Mouse (Mus musculus): ENCODE results near the gene Inafm1.
"Not testable (repeated sequence)": the region's sequence is repeated elsewhere in the genome, so short reads cannot be mapped to it uniquely, and the experiment has no call there.

Gene Inafm1

DNA sequence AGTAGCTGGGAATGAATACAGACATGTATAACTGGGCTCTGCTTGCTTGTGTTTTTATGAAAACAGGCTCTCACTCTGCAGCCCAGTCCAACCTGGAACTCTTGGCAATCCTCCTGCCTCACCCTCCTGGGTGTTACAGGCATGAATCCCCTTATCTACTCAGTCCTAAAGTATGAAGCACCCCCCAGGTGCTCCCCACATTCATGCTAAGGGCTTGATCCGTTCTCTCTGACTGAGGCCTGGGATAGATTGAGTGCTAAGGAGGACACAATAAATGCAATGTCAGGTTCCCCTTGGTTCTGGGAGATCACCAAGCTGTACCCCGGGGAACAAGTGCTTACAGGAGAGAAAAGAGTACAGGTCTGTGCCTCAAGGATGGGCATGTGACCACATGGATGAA lies 24.2 kb upstream of the Inafm1 start:
- DNase-seq (ENCODE audit: low read depth, low spot score), result no peak

DNA sequence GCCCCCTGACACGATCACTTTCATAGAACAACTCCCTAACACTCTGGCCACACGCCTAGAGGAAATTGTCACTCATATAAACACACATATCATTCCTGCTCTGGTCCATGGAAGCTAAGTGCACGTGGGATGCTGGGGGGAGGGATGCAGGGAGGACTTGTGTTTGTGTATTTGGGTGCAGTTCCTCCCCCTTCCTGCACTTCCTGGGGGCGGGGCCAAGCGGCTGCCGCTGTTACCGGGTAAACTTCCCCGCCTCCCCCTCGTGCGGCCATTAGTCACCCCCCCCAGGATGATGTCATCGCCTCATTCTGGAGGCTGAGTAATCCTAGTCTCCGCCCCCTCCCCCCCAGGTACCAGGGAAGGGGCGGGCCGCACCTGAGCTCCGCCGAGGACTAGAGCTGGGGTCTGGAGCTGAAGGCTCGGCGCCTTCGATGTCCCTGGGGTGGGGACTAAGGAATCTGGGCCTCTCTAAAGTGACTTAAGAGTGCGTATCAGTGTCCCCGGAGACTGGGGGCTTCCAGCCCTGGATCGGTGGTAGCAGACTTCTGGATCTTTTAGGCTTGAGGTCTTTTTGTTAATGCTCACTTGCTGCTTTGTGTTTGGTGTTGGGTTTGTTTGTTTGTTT lies 23.5 kb upstream of the Inafm1 start:
- no peak for DNase-seq (ENCODE audit: low read depth, low spot score)

DNA sequence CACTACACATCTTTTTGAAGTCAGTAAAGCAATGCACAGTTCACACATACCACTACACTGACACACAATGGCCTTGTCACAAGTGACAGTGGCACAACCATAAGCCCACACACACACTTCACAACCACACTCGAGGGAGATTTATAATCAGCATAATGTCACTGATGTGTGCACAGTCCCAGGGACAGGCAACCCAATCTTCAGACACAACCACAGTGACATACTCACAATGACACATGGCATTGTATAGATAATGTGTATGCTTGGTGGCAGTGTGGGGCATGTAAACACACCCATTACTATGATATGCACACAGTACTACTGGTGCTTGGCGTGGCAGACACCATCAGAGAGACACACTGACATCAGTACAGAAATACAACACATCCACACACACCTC lies 22.7 kb upstream of the Inafm1 start:
- no peak for DNase-seq (ENCODE audit: low read depth, low spot score)

DNA sequence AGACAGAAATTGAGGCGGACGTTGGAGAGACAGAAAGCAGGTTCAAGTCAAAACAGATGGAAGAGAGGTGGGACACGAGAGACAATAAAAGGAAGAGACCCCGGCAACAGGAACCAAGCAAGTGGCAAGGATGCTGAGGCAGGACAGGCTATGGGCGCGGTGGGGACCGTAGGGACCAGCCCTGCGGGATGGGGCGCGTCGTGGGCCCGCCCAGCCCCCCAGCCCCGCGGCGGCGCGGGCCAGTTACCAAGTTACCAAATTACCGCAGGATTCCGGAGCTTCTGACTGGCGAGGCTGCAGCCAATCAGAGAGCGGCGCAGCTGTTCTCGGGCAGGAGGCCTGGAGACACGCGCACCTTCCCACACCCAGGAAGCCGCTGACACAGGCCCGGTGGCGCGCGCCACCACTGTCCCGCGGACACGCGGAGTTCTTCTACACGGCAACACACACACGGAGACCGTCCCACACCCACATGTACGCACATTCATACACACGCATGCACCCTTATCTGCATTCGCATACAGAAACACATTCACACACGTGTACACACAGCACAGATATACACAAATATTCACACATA lies 22.0 kb upstream of the Inafm1 start:
- DNase-seq (ENCODE audit: low read depth, low spot score), result no peak

DNA sequence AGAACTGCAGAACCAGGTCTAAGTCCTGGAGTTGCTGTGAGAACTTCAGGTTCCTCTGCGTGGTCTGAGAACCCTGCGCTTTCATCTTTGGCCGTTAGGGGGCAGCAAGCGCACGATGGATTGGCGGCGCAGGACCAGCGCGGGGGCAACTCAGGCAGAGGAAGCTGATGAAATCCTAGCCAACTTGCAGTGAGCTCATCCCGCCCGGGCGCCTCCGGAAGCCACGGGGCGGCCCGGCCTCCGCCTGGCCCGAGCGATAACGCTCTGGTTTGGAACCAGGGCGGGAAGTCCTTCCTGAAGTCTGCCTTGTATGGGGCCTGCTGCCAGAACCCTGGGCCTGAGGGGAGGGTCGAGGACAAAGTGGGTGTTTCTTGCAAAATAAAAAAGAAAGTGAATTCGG lies 21.4 kb upstream of the Inafm1 start:
- no peak for DNase-seq (ENCODE audit: low read depth, low spot score)

DNA sequence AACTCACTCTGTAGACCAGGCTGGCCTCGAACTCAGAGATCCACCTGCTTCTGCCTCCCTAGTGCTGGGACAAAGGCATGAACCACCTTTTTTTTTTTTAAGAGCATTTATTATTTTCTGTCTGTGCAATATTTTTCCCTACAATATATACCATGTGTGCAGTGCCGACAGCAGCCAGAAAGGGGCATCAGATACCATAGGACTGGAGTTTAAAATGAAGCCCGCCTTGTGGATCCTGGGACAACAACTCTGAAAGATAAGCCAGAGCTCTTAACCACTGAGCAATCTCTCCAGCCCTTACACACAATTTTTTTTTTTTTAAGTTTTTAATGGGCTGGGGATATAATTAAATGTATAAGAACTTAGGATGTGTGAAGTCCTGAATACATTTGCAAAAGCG lies 20.9 kb upstream of the Inafm1 start:
- no peak for DNase-seq (ENCODE audit: low read depth, low spot score)

DNA sequence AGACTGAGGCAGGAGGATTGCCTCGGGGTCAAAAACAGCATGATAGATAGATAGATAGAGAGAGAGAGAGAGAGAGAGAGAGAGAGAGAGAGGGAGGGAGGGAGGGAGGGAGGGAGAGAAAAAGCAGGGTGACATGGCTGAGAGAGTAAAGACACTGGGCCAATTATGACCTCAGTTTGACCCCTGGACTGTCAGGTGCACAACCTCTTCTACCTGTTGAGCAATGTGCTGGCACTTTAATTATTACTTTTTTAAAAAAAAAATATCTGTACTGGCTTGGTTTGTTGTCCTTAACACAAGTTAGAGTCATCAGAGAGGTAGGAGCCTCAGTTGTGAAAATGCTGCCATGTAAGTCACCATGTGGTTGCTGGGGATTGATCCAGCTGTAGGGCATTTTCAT lies 14.4 kb upstream of the Inafm1 start:
- DNase-seq (ENCODE audit: low read depth, low spot score), result no peak

DNA sequence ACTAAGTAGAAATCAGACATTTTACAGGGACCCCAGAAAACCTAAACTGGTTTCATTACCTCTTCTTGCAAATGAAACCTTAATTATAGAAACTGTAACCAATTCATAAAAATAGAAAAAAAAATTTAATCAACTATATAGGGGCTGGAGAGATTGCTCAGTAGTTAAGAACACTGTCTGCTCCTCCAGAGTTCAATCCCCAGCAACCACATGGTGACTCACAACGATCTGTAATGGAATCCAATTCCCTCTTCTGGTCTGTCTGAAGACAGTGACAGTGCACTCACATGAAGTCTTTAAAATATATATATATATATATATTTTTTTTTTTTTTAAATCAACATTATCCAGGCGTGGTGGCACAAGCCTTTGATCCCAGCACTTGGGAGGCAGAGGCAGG lies 13.6 kb upstream of the Inafm1 start:
- no peak for DNase-seq (ENCODE audit: low read depth, low spot score)

DNA sequence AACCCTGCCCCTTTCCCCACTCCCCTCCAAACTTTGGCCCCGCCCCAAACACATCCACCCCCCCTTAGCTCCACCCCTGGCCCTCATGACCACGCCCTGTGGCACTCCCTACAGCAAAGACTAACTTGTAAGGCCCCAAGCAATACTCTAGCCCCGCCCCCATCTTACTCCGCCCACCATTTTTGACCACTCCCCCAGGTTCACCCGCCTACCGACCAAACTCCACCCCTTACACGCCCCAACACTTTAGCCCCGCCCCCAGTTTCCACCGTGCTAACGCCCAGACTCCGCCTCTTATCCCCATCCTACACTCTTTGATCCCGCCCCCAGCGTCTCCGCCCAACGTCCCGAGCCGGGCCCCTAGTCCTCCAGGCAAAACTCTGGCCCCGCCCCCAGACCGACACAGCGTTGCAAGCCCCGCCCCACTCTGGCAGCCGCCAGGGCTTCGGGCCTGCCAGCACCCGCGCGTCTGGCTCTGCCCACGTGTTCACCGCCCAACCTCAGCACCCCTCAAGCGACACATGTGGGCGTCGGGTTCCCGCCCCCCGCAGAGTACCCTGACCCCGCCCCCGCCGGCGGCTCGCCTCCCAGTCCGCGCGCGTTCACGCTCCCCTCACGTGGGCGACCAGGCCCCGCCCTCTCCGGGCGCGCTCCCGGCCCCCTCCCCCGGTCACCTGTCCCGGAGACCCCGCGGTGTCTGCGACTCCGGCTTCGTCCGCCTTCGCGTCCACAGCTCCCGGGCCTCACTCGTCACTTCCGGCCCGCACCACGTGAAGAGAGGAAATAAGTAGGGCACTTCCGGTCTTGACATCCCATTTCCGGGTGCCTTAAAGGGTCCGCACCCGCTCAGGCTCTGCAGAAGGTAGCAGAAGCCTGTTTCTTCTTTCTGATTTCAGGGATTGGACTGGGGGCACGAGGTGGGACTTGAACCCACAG lies 12.9 kb upstream of the Inafm1 start, which contains the start of gene Ccdc9:
Gene Ccdc9 (minus strand): TSS at position 770 of the 936 bp plus-strand sequence.
- DNase-seq (ENCODE audit: low read depth, low spot score), result peak; percentile 93

DNA sequence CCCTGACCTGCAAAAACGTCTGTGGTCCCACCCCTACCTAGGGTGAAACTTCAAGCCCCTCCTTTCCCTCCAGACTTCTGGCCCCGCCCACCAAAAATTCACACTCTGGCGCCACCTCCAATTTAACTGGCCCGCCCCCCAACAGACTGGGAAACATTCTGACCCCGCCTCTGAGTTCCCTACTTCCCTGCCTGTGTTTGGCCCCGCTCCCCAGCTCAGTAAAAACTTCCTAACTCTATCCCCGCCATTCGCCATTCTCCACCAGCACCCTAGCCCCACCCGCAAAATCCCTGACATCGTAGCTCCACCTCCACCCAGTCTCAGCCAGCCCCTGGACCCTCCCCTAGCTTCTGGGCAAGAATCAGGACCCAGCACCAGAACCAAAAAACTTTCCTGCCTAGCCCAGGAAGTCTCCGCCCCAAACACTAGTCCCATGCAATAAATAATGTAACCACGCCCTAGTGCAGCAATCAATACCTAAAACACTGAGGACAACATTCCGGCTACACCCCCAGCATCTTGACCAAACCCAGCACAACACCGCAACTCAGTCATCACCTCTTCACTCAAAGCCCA lies 12.1 kb upstream of the Inafm1 start:
- DNase-seq (ENCODE audit: low read depth, low spot score), result no peak

DNA sequence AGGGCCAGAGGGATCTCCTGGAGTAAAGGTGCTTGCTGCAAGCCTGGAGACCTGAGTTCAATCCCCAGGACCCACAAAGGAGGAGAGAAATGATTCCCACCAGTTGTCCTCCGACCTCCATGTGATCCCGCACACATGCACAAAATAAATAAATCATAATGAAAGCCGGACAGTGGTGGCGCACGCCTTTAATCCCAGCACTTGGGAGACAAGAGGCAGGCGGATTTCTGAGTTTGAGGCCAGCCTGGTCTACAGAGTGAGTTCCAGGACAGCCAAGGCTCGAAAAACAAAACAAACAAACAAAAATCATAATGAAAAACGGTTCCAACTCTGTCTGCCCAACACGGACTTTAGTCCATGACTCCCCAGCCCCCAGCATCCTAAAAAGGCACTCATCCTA lies 11.5 kb upstream of the Inafm1 start:
- no peak for DNase-seq (ENCODE audit: low read depth, low spot score)

DNA sequence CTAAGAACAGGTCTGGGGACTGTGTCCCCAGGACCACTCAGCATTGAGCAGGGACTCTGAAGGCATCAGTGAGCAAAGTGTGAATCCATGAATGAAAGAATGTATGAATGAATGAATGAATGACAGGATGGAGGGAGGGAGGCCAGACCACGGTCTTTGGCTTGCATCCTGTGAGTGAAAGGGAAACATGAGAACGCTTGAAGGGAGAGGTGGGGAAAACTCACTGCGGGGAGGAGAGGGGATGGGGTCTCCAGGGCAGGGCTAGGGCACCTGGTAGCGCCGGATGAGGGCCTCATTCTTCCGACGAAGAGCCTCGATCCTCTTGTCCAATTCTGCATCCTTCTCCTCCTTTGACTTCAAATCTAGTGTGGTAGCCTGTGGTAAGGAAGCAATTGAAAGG lies 10.6 kb upstream of the Inafm1 start:
- no peak for DNase-seq (ENCODE audit: low read depth, low spot score)

DNA sequence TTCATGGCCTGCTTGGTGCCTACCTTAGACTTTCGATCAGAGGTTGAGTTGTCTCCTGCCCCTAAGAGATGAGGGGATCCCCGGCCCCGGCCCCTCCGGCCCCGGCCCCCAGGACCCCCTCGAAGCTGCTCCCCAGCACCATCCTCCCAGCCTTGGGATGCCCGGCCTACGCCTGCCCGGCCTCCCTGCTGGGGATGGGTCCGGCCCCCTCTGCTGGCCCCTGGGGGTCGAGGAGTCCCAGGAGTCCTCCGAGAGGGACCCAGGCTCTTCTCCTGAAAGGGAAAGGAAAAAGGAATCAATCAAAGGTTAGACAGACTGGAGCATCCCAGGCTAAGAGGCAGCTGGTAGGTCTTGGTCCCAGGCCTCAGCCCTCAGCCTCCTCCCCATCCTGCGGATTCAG lies 8.9 kb upstream of the Inafm1 start:
- DNase-seq (ENCODE audit: low read depth, low spot score), result no peak

DNA sequence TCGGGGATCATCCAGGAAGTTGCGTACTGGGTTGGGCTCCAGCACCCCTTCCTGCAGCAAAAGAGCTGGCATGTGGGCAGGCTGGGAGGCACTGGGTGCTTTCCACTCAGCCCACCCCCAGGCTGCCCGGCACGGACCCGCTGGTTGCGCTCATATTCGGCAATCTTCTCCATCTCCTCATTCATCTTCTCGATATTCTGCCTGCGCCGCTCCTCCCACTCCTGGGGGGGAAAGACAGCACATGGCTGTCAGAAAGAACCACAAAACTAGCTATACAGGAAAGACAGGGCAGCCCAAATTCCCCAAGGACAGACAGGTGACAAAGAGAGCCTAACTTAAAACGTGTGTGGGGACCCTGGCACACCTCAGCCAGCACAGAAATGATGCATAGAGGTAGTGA lies 7.3 kb upstream of the Inafm1 start:
- DNase-seq (ENCODE audit: low read depth, low spot score), result no peak

DNA sequence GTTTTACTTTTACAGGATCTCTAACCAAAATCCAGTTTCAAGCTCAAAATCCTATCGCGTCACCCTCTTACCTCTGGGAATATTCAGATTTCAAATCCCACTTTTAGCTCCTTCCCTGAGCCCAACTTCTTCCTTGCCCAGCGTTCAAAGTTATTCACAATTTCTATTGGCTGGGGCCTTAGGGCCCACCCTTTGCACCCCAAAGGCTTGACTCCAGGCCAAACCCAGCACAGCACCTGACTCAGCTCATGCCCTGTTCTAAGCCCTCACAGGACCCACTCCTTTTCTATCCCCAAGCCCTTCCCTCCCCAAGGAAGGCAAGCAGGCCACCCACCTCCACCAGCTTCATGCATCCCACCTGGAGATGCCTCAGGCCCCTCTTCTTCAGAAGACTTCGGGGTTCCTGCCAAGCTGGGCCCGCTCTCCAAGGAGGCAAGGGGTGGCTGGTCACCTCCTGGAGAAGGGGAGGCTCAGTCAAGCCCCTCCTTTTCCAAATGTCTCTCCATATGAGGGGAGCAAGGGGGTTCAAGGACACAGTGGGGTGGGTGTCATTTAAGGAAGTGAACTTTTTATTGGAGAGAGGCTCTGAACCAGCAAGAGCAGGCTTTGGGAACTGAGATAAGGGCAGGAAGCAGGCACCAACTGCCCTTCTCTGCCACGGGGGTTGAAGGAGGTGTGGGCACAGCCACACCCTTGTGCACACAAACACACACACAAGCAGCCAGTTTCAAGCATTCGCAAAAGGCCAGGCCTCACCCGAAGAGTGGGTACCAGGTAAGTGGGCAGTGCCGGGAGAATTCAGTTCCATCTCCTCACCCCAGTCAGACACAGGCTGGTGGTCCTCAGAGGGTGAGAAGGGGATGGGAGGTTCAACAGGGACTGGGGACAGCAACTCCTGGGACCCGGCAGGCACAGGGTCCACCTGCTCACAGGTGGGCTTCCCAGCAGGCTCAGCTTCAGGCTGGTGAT lies 1.8 kb upstream of the Inafm1 start:
- DNase-seq (ENCODE audit: low read depth, low spot score), result no peak

DNA sequence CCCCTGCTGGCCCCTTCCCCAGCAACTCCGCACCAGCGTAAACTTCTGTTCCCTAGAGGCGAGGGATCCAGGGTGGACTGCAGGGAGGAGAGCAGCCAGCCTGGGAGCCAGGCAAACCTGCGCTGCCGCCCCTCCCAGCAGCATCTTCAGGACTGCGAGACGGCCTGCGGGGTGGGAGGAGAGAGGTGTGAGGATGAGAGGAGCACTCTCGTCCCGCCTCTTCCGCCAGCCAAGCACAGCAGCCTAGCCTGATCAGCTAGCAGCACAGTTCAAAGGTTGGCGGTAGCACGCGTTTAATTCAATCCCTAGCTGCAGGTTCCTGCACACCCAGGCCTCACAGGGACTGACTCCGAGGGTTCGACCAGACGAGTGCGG lies 336 bp upstream of the Inafm1 start:
- no peak for DNase-seq (ENCODE audit: low read depth, low spot score)

DNA sequence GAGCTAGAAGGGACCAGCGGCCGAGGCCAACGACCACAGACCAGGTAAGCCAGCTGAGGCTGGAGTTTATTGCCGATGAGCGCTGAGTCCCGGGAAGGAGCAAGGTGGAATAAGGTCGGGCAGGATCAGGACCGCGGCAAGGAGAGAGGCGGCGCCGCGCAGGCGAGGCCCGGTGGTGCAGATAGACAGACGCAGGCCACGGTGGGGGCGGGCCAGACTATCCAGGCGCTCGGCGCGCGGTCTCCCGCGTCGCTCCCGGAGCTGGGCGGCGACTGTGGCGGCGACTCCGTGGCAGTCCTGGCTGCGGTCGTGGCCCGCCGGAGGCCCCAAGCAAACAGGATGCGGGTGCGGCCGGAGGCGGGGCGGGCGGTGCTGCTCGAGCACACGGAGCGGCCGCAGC lies 736 bp downstream of the Inafm1 start:
- DNase-seq (ENCODE audit: low read depth, low spot score), result no peak

DNA sequence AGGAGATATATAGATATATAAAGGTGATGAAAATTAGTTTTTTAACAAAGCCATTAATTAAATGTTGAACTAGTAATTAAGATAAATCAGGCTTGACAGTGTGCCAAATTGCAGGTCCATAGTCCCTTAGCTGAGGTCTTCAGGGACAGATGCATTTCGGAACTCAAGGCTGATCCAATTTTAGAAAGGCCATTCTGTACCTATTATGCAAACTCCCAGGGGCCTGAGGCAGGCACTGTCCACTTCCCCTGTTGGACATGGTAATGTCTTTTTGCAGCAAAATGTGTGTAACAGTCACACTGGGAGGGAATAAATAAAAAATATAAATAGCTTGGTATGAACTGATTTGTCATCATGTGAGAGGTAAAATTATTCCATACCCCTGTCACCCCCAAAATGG lies 2.3 kb downstream of the Inafm1 start:
- no peak for DNase-seq (ENCODE audit: low read depth, low spot score)

DNA sequence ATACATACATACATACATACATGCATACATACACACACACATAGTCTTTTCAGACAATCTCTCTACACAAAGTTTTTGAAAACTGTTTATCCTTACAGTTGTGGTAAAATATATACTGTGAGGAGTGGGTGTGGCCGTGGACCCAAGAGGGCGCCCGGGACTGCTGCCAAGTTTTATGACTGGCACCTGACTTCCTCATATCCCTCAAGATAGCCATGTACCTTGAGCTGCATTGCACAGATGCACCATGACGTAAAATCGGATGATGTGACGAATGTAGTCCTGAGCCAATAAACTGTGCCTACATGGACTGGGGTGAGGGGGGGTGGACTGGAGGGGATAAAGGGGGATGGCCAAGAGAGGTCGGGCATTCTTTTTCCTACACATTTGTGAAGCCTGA lies 6.8 kb downstream of the Inafm1 start:
- DNase-seq (ENCODE audit: low read depth, low spot score), result not testable (repeated sequence)

DNA sequence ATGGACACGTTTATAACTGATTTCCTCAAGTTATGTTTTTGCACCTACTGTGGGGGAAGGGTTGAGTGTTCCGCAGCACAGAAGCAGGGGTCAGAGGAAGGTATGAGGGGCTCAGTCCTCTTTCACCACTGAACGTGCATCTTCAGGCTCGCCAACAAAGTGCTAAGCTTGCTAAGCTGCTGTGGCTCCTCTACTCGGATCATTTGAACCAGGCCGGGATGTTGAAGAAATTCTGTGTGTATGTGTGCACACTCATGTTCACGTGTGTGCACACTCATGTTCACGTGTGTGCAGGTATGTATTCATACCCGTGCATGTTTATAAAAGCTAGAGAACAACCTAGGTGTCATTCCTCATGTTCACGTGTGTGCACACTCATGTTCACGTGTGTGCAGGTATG lies 7.6 kb downstream of the Inafm1 start:
- no peak for DNase-seq (ENCODE audit: low read depth, low spot score)

DNA sequence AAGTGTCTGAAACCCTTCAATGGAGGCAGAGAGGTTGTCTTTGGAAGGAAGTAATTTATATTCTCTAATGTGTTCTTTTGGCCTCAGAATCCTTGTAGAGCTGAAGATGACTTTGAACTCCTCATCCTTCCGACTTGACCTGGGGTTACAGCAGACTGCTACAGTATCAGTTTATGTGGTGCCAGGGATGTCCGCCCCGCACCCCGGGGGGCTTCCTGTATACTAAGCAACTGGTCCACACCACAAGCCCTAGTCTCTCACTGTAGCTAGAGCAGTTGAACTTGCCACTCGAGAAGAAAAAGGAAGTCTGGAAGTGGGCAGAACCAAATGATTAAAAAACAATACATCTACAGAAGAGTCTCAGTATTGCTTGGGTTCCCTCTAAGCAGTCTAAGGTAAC lies 9.6 kb downstream of the Inafm1 start:
- no peak for DNase-seq (ENCODE audit: low read depth, low spot score)

Data from brain, embryonic 18.5 days (tissue).